Mouse (Mus musculus) testis, adult 10 weeks (tissue): ENCODE measurements around the gene Terb2. TPM values are rescaled to one million over a fixed set of nuclear protein-coding genes. Genes with fewer than 3 reads are reported as not detected.

Source experiments
- polyA plus RNA-seq: library from polyadenylated mRNA; stranded (reverse); fragments of 350-450 nt; fragmentation: Illumina TruSeq; extraction: RNeasy Lipid Tissue Mini Kit (QIAGEN cat#74804); gene quantifications from one replicate; pipeline ENCODE4 v1.2.3, GENCODE M21; 2014; ENCODE audit warnings: low read depth, low replicate concordance

Gene Terb2
- polyA plus RNA-seq = 18.3 TPM

GRCm38 (mm10) chr2:122186106-122186505 is at the start of gene Terb2, which contains the start of gene Patl2:
Gene Terb2 (plus strand): TSS chr2:122186272.
Gene Patl2 (minus strand): TSS chr2:122186189.

GRCm38 (mm10) chr2:122147508-122148241 is 38.4 kb upstream of the Terb2 start, which contains the start of gene B2m:
Gene B2m (plus strand): TSS chr2:122147686.

DNA sequence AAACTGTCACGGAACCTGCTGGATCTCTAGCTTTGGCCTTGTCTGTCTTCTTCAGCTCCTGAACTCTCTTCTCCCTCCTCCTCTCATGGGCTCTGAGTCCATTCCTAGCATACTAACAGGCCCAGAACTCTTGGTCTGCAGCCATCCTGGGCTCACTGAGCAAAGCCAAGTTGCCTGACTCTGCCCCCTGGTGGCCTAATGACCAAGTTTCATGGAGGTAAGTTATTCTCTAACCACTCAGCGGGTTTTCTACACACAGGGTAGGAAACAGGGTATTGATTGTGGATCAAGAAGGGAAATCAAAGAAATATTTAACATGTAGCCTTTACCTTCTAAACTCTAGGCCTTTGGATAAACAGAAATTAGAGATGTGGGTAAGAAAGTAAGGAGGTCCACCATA is 25.4 kb upstream of the Terb2 start, which contains the start of gene Trim69:
TSS of gene Trim69 (plus strand) at position 21 of the 400 bp plus-strand sequence.

GRCm38 (mm10) chr2:122234611-122235288 is 48.7 kb downstream of the Terb2 start, which contains the start of gene Sord:
Gene Sord (plus strand): TSS chr2:122234749.

Other genes starting within 250 kb of the Terb2 start
- 111 TPM for gene Ctdspl2, start 230.3 kb upstream of the Terb2 start, polyA plus RNA-seq
- 7.1 TPM for gene Mageb3, start 230.2 kb upstream of the Terb2 start, polyA plus RNA-seq
- 41.6 TPM for gene Eif3j1, start 157.7 kb upstream of the Terb2 start, polyA plus RNA-seq
- gene Spg11, start 67.9 kb upstream of the Terb2 start, polyA plus RNA-seq = 5.5 TPM
- 233 TPM for gene B2m, start 38.6 kb upstream of the Terb2 start, polyA plus RNA-seq
- gene Trim69, start 25.6 kb upstream of the Terb2 start, polyA plus RNA-seq = 202 TPM
- gene Patl2, start 83 bp upstream of the Terb2 start, polyA plus RNA-seq = 0.29 TPM
- gene Sord, start 48.5 kb downstream of the Terb2 start, polyA plus RNA-seq = 1,442 TPM
- not detected for gene Duox2, start 112.2 kb downstream of the Terb2 start, polyA plus RNA-seq
- gene Duoxa2, start 112.6 kb downstream of the Terb2 start, polyA plus RNA-seq = not detected
- not detected for gene Duoxa1, start 127.5 kb downstream of the Terb2 start, polyA plus RNA-seq
- gene Duox1, start 129.4 kb downstream of the Terb2 start, polyA plus RNA-seq = not detected
- gene Shf, start 182.9 kb downstream of the Terb2 start, polyA plus RNA-seq = 0.42 TPM
- gene Slc28a2, start 240.2 kb downstream of the Terb2 start, polyA plus RNA-seq = 0.90 TPM